Mouse (Mus musculus) spleen, adult 18-20 months (tissue): ENCODE measurements around the gene Tigd4.

ENCODE experiments used
- DNase-seq, 2 experiments: peaks; one replicate each; pipeline ENCODE4 v3.0.0; 2022; ENCODE audit warnings: mixed read lengths in 2 of 2

The Tigd4 gene

DNA sequence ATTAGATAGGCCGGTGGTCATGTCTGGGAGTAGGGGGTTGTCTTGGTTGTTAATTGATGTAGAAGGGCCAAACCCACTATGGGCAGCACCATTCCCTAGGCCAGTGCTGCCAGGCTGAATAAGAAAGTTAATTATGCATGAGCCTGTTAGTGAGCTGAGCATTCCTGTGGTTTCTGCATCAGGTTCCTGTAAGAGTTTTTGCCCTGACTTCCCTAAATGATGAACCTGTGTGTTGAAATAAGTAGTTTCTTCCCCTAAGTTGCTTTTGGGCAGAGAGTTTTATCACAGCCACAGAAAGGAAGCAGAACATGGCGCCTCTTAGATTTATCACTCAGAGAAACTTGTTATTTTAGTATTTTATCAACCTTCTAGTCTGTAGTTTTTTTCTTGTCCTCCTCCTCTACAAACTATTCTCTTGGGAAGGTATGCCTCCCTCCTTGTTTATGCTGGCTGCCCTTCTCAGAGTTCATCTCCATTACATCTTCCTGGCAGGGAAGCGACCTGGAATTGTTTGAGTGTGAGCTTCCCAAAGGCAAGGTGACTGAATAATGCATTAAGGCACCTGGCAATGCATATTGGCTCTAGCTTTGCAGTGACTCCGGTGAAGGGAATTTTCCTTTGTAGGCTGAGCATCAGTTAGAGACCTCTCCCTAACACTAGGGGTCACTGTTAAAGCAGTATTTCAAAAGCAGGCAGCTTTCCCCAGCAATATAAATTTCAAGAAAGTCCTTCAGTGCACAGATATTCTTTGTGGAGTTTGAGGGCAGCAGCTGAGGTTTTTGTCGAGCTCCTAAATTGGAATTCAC, 21.9 kb downstream of the Tigd4 start:
- DNase-seq, result peak in 1 of 2 experiments; percentile 10

DNA sequence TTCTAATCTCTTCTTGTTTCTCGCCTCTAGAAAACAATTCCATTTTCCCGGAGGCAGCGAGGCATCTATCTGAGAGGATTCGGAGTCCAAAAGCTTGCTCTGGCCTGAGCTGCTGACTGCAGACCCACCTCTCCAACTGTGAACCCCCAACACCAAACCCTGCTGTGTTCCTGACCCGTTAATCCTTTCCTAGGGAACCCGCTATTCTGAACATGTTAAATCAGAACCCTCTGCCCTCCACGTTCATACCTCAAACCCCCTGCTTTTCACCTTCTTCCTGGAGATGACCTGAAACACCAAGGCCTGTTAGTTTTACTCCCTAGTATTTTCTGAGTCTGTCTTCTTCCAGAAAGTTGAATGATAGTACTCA, 22.5 kb downstream of the Tigd4 start:
- no peak for DNase-seq

- no peak for DNase-seq
Measured at GRCm38 (mm10) chr3:84618627-84619026, 25.3 kb downstream of the Tigd4 start.

GRCm38 (mm10) chr3:84619056-84619455, 25.7 kb downstream of the Tigd4 start:
- DNase-seq, result no peak

- no peak for DNase-seq
Measured at GRCm38 (mm10) chr3:84619725-84620124, 26.4 kb downstream of the Tigd4 start.

- no peak for DNase-seq
Measured at GRCm38 (mm10) chr3:84622026-84622425, 28.7 kb downstream of the Tigd4 start.

DNA sequence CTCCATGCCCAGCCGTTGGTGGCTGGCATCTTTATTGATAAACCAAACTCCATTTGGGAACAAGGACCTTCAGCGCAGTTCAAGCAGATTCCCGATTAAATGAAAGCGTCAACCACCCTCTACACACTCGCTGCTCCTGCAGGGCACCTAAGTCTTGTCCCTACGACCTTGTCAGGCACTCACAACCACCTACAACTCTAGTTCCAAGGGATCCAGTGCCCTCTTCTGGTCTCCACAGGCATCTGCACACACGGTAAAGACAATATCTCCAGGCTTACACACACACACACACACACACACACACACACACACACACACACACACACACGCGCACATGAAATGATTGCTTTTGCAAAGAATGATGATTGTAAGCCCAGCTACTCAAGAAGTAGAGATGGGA, 38.2 kb downstream of the Tigd4 start:
- no peak for DNase-seq

DNA sequence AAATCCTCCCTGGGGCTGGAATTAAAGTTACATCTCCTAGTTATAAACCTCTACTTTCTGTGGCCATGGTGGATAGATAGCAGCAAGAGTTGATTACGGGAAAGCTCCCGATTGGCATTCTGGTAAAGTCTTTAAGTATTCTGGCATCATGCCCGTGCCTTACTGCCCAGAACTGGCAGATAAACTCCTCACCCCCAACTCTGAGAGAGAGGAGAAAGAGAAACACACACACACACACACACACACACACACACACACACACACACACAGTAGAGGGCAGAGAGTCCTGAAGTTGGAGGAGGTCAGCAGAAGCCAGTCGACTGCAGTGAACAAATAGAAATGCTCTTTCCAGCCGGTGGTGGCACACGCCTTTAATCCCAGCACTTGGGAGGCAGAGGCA, 43.7 kb downstream of the Tigd4 start:
- no peak for DNase-seq

GRCm38 (mm10) chr3:84637890-84638578, 44.7 kb downstream of the Tigd4 start:
- DNase-seq, result no peak

DNA sequence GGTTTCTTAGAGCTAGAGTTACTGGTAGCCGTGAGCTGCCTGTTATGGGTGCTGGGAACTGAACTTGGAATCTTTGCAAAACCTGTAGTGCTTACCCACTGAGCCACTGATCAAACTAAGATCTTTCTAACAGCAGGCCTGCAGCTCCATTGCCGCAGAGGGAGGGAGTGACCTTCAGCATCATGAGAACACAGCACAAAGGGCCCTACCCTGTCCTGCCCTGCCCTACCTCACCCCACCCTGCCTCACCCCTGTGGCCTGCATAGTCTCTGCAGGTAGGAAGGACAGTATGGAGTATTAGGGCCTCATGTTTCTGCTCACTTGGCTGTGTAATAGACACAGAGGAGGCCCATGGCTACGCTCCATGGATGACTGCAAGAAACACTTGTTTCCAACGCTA, 45.5 kb downstream of the Tigd4 start:
- no peak for DNase-seq

DNA sequence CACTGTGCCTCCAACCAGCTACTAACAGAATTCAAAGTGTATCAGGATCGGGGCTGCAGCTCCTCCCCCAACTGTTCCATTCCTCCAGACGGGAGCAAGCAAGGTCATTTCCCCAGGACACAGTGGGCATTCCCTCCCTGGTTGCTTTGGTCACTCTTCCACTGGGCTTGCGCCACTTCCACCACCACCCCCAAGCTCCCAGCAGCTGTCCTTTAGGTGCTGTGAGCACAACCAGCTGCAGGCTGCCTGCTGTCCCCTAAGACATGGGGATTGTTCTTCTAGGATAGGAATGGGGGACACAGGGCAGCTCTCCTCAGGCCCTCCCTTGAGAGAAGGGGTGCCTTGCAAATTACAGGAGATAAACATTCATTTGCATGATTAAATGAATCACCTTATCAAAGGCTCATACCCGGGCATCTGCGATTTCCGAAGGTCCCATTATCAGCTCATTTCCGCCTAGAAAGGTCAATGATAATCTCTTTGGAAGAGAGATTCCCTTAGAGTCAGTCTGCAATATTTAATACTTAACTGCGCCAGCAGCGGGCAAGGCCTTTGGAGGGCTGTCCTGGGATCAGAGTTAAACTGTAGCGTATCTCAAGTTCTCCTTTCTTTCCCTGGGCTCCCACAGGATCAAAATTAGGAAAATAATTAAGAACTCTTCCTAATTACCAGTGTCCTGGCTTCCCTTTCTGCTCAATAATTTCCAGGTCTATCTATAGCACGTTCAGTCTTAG, 46.6 kb downstream of the Tigd4 start:
- no peak for DNase-seq

GRCm38 (mm10) chr3:84640536-84640935, 47.2 kb downstream of the Tigd4 start:
- DNase-seq, result no peak

- DNase-seq, result no peak
Measured at GRCm38 (mm10) chr3:84641391-84641790, 48.0 kb downstream of the Tigd4 start.

GRCm38 (mm10) chr3:84642942-84643341, 49.6 kb downstream of the Tigd4 start:
- DNase-seq, result no peak

GRCm38 (mm10) chr3:84645156-84646006, 52.0 kb downstream of the Tigd4 start:
- DNase-seq, result no peak

- no peak for DNase-seq
Measured at GRCm38 (mm10) chr3:84646007-84646290, 52.6 kb downstream of the Tigd4 start.

GRCm38 (mm10) chr3:84646331-84646845, 53.0 kb downstream of the Tigd4 start:
- DNase-seq, result no peak
